Mouse (Mus musculus) erythroblast, embryonic 14.5 days (primary cell): ENCODE data around the gene Rab40c.

Source experiments
- GATA1 ChIP-seq: IDR thresholded peaks from 2 replicates; pipeline ENCODE4 v1.6.1; 2012; ENCODE audit warnings: low read length, inconsistent platforms, mixed read lengths
- TAL1 ChIP-seq: IDR thresholded peaks from 3 replicates; pipeline ENCODE4 v1.6.1; 2012; ENCODE audit warnings: low read length, inconsistent platforms, mixed read lengths

- TF ChIP-seq GATA1: no peak
- no peak for TF ChIP-seq TAL1
These were observed 50.0 kb downstream of the Rab40c start for GRCm38 (mm10) chr17:25869498-25869897.
